Mouse (Mus musculus): ENCODE data around the gene Leap2.

- TF ChIP-seq CTCF (IDR thresholded peaks at IDR 0.05; ENCODE audit: control insufficient read depth, insufficient read depth, insufficient read length) (no peak), USF1 (IDR thresholded peaks at IDR 0.05; ENCODE audit: low read depth) (no peak), MYOD1 (IDR thresholded peaks at IDR 0.05; ENCODE audit: control insufficient read depth, insufficient read length, low read depth) (no peak)
These were observed 9.1 kb downstream of the Leap2 start for GRCm38 (mm10) chr11:53413871-53414270.

Data from C2C12 (cell line).